Mouse (Mus musculus) thymus, postnatal 4 days (tissue): Measurements from ENCODE around the gene Borcs5.
A peak's percentile ranks its signal among the peaks of the same experiment; 100 is the strongest.
"Not testable (repeated sequence)": the region's sequence is repeated elsewhere in the genome, so short reads cannot be mapped to it uniquely, and the experiment has no call there.

ENCODE experiments used
- DNase-seq: peaks from one replicate; pipeline ENCODE4 v3.0.0; 2021

Borcs5 gene

DNA sequence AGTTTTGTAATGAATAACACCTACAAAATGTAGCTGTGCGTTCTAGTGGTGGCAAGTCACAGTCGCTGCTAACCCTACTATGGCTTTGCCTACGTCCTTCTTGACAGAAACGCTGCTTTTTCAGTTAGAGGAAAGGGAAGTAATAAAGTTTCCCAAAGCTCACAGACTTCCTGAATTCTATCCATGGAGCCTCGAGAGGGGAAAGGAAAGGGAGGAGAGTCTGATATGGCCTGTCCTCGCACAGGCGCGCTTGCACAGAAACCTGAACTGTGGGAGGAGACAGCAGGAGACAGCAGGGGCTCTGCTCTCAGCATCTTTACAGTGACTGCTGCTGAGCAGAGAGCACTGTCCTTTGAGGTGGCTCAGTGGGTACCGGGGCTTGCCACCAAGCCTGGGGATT is 8.9 kb upstream of the Borcs5 start:
- DNase-seq = no peak

DNA sequence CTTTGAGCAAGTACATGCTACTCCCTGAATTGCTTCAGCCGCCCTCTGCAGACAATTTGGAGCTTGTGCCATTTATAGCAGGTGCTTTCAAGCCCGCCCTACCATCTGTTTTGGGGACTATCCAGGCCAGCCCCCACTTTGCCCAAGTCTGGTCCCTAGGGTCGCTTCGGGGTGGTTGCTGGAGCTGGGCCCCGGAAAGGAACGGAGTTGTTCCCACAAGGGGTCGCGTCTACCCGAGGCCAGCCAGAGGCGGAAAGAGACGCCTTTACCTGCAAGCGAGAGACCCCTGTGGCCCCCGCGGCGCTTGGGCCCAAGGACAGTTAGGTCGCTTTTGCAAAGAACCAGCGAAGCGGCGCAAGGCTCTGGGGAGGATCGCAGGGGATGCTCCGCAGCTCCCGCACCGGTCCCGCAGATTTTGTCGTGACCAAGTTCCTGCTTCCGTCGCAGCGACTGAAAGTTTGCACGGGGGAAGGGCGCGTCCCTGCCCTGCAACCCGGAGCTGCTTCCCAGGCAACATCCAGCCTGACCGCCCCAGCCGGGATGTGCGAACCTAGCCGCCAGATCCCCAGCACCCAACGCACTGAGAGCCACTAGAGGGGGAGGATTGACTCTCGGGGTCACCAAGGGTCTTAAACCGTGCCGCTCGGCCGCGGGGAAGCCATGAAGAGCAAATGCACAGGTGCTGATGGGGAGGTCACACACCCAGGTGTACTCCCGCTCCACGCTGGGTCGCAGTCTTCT is 7.2 kb upstream of the Borcs5 start, which contains the start of gene Mansc1:
Mansc1 (minus strand) TSS at position 542 of the 741 bp plus-strand sequence.
- peak; percentile 71 for DNase-seq

DNA sequence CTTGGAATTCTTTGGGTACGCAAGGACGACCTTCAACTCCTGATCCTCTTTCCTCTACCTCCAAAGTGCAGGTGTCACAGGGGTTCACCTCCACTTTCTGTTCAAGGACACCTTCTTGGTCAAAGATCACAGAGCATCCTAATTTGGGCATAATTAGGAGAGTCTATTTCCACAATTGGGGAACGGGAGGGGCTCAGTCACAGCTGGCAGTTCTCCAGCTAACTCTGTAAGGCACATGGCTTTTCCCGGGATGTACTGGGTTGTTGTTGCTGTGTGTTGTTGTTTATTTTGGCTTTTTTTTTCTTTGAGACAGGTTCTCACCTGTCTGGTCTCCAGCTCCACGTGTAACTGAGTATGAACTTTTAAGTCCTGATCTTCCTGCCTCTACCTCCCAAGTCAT is 6.6 kb upstream of the Borcs5 start:
- DNase-seq = no peak

DNA sequence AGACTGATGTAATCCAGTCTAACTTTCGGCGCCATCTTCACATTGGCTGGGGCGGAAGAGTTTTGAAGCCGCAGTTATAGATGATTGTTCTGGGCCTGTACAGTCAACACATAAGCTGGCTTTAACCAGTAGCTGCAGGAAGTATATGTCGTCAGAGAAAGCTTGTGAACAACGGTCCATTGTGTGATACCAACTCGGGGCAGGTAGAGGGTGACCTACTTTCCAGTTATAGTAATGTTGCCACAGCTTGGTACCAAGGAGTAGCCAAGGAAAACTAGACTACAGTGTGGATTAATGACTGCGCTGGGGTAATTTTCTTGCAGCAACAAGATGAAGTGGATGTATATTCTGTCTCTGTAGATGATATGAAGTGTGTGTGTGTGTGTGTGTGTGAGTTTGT is 5.8 kb upstream of the Borcs5 start:
- no peak for DNase-seq

DNA sequence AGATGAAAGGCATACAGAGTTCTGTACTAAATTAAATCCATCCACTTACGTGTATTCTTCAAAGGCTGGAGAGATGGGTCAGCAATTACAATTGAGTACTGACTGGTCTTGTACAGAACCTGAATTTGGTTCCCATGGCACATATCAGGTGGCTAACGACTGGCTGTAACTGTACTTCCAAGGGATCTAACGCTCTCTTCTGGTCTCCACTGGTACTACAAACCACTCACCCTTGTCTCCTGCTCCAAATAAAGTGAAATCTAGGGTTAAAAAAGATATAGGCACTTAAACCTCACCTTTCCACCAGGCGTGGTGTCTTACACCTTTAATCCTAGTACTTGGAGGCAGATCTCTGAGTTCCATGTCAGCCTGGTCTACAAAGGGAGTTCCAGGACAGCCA is 2.8 kb upstream of the Borcs5 start:
- no peak for DNase-seq

DNA sequence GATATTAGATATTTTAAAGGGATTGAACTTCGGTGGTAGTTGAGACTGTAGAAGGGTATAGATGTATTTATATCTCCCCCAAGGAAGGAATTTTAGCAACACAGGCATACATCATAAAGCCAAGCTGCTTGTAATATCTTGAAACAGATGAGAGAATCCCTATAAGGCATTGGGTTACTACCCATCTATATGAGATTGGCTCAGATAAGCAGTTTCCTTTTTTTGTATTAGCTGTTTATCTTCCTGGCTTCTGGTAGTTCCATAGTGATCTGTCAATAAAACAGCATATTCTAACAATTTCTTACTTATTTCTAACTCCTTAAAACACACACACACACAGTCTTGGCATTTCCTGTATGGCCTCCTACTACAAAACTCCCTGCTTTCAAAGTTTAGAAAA is 590 bp downstream of the Borcs5 start:
- DNase-seq = no peak

DNA sequence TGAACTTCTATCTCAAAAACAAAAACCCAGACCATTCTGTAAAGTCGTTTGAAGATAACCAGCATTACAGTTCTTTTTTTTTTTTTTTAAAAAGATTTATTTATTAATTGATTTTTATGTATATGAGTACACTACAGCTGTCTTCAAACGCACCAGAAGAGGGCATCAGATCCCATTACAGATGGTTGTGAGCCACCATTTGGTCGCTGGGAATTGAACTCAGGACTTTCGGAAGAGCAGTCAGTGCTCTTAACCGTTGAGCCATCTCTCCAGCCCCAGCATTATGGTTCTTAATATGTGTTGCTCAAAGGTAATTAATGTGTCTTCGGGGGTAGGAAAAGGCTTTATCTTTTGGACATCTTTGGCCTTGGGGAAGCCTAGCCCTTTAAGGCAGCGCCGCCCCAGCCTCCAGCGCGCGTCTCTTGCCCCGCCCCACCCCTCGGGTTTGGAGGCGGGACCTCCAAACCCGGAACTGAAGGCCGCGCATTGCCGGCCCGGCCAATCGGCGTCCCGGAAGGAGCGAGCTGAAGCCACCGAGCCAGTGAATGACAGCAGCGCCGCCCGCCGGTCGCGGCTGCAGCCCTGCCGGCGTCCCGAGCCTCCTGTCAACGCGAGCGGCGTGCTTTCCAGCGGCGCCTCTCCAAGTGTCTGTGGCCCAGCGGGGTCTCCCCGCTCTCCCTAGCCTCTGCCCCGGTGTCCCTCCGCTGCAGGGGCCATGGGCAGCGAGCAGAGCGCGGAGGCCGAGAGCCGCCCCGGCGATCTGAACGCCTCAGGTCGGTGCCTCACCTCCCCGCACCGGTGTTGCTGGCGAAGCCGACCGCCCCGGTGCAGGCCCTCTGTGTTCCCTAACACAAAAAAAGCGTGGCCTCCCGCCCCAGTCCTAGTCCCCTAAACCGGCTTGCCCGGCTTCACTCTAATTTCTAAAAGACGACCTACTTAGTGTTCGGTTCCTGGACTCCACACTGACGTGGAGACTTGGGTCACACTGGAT is 1.5 kb downstream of the Borcs5 start:
- peak; percentile 96 for DNase-seq

DNA sequence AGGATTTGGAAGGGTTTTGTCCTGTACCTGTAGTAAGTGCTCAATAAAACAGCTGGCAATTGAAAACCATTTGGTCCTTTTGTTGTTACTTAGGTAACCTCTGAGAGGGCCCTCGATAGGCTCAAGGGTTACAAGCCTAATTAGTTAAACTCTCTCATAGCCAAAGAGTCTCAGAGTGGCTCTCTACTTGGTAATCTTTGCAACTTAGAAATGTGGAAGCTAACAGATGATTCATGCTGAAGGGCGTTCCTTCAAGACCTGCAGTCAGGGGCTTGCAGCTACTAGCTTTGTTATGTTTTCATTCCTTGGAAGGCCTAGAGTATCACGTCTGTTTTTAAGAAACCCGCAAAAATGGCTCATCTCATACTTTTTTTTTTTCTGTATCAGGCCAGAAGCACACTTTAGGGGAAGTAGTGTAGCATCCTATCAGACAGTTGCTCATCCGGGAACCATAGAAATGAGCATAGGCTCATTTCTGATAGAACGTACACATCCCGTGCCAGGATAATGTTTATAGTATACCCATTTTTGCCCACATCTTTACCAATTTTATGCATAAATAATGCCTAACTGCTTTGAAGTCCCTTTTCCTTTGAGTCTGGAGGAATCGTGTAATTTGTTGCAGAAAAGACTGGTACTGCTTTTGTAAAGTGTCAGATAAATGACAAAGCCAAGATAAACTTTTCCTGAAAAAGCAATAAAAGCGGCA is 2.6 kb downstream of the Borcs5 start:
- no peak for DNase-seq

DNA sequence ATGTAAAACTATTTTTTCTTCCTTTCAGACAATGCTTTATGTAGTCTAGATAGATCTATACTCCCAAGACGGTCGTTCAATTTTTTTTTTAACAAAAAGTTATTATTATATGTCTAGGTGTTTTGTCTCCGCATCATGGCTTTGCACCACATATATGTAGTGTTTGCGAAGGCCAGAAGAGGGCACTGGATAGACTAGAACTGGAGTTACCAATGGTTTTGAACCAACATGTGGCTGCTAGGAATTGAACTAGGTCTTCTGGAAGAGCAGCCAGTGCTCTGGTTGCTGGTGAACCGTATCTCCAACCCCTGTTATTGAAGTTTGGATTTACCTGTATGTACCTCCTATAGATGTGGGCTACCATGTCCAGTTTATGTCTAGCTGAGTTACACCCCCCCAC is 4.0 kb downstream of the Borcs5 start:
- DNase-seq = peak; percentile 30

DNA sequence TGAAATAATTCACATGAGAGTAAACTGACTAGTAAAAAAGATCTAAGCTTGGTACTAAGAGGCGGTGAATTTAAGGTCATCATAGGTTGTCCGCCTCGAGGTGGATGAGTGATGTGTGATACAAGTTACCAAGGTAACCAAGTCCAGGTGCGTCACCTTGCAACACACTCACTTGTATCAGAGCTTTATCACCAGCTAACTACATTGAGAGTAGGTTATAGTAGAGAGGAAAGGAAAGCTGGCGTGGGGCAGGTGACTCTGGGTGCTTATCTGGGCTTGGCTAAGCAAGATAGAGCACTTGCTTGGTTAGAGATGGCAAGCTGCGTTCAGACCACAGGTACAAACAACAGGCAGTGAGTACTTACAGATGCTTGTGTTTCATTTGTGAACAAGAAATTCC is 7.5 kb downstream of the Borcs5 start:
- DNase-seq = no peak

DNA sequence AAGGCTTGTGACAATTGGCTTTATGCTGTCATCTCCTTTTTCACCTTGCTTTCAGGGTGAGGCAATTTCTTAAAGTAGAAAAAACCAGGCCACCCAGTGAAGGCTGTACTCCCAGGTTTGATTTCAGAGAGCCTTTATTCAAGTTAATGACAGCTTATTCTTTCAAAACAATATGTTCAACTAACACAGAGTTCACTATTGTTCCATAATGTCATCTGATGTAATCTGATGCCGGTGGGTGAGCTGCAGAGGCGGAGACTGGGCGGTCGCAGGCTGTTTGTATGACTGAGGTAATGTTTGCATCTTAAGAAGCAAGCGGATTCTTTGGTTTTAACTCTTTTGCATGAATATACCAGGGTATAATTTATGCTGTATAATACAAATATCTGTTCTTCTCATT is 8.3 kb downstream of the Borcs5 start:
- DNase-seq = no peak

DNA sequence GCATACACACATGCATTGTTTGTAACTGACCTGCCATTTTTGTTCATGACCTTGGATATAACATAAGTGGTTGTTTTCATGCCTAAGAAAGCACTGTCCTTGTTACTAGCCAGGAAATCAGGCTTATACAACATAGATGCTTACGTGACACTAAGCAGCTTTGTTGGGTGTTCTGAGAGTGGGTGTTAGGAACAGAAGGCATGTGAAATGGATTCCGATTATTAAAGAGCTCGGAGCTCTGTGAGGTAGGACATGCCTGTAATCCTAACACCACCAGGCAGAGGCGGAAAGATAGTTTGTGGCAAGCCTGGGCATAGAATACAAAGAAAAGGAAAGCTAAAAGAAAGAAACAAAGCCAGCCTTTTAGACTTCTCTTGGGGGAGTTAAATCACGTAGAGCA is 9.0 kb downstream of the Borcs5 start:
- DNase-seq = no peak

DNA sequence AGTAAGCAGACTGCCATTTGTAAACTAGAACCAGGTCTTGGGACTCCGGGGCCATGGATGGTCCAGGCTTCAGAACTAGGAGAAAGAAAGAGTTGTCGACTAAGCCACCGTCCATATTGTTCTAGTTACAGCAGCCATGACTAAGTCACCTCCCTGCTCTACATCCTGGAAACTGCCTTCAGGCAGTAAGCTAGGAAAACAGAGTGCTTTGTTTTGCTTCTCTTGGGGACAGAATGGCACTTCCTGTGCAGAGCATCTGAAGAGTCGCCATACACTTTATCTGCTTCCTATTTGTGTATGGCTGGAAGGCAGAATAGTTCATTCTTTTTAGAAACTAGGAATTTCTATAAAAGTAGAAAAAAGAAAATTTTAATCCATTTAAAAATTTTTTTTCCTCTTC is 17.2 kb downstream of the Borcs5 start:
- DNase-seq = no peak

DNA sequence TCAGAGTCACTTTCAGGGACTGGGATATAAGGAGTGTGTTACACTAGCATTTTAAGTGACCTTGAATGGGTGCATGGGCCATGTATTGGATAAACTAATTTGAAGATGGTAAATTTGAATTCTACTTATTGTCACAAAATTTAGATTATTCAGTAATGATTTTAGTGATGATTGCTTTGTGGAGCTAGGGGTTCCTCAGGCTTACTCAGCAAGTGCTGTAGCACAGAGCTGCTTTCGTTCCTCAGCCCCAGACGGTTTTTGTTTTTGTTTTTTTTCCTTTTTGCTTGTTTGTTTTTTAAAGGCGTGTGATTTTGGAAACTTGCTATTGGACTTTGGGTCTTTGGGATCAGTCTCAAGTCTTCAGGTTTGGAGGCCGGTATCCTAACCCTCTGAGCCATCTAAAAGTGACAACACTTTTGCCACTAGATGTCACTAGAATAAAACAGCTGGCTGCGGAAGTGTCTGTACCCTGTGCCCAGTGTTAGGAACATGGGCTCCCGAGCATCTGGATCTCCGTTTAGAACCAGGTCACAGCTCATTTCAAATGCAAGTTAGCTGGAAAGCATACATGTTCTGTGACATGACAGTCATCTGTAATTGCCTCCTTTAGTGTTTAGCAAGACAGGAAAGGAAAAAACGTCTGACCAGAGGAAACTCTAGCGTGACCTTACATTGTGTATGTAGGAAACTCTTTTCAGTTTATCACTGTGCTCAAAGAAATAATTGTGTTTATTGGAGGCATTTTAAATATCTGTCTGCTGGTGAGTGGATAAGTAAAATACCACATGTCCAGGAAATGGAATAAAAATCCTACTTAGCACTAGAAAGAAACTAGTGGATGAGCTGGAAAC is 20.0 kb downstream of the Borcs5 start:
- DNase-seq = peak; percentile 48

DNA sequence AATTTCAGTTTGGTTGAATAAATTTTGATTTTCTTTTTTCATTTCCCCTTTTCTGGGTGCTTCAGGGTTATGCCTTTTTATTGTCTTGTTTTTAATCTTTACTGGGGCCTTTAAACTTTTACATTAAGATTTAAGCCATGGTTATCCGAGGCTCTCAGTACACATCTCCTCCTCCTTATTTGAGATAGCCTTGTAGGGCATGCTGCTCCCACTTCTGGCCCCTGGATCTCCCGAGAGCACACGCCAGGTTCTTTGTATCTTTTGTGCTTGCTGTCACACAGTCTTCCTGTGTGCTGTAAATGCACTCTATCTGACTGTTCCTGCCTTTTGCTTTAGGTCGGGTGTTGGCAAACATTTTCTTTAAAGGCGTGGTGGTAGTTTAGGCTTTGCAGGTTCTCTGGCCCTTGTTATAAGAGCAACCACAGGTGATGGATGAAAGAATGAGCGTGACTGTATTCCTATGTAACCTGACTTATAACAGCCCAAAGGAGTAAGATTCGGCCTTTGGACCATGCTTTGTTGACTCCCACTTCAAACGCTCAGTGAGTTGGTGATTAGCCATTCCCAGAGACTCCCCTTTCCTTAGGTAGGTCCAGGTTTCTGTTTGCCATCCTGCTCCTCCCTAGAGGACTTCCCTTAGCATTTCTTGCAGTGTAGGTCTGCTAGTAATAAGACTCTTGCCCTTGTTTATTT is 21.6 kb downstream of the Borcs5 start:
- no peak for DNase-seq

DNA sequence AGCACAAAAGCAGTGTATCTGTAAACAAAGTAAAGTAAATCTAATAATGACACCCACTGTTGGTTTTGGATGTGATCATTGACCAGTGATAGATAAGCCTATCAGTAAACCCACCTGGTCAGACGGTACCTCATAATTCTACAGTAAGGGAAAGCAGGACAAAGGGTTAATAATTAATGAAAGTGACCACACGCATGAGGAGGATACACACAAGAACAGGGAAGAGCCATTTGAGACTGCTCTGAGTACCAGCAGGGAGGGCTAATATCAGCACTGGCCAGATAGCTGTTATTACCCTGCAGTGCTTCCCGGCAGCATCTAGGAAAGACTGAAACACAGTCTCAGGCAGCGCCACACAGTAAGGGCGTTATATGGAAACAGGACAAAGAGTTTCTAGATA is 25.3 kb downstream of the Borcs5 start:
- no peak for DNase-seq

DNA sequence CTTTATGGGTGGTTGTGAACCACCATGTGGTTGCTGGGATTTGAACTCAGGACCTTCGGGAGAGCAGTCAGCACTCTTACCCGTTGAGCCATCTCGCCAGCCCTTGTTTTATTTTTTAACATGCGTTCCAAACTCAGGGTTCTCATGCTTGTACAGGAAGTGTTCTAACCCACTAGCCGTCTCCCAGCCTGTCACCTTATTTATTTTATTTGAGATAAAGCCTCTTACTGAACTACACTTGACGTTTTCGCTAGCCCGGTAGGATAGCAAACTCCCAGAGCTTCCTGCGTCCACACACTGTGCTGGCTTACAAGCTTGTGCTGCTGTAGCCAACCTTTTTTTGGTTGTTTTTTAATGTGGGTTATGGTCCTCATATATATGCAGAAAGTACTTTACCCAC is 26.5 kb downstream of the Borcs5 start:
- DNase-seq = no peak

DNA sequence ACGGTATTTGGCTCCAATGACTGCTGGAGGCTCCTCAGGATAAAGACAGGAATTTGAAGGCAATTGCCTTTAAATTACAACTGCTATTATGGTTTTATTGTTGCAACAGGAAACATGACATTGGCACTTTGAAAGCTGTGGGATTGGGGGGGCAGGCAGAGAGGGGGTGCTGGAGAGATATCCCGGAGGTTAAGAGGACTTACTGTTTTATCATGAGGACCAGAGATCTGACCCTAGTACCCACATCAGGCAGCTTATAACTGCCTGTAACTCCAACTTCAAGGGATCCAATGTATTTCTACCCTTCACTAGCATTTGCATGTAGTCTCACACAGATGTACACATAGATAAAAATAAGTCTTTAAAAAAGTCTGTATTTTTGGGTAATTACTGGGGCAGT is 29.2 kb downstream of the Borcs5 start:
- DNase-seq = no peak

DNA sequence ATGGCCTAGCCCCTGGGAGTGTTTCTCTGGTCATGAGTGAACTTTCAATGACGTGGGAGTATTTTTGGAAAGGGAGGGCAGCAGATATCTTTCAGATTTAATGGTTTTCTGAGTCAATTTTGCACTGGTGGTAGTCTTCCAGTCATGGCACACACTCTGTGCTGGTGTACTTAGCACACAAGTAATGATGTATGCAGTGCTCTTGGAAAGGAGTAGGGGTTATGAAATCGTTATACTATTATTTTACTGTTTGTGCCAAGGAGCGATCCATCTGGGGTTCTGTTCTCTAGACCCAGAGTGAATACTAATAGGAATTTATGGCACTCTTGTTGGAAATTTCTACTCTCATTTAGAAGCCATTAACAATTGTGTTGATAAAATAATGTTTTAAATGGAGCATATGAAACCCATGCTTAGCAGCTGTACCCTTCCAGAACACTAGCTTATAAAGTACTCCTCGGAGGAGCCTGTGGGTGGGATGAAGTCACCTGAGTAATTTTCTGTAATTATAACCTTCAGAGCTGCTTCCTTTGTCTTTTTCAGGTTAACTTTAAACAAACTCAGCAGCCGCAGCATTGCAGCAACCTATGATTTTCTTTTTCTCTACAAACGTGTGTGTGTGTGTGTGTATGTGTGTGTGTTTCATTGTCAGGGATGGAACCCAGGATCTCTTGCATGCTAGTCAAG is 30.0 kb downstream of the Borcs5 start:
- no peak for DNase-seq

DNA sequence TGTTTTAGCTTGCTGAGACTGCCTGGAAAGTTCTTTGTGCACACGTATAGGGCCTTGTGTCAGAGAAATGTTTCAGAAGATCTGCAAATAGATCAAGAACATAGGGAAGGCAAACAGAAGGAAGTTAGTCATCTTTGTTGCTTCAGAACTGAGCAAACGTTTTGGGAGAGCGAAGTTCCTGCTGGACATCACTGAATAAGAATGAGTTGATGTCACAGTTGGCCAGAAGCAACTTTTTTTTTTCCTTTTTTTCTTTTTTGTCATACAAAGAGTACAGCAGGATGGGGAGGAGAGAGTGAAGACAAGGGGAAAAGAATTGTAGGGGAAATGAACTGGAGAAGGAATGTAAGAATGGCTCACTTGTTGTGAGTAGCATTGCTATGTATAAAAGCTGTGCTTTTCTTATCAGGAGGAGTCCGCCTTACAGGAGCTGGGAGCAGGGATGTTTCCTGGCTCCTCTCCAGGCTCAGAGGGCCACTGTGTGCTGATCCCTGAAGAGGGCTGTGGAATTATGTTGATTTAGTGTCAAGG is 31.6 kb downstream of the Borcs5 start:
- DNase-seq = no peak

DNA sequence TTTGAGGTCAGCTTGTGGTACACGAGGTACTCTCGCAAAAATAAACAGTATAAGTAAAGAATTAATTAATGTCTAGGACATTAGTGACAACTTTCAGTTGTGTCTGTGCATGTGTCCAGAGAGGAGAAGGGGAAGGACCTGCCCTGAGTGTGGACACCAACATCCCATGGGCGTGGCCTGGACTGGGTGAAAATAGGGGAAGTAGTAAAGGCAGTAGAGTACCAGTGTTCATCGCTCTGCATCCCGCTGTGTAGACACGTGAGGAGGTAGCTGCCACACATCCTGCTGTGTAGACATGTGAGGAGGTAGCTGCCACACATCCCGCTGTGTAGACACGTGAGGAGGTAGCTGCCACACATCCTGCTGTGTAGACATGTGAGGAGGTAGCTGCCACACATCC is 34.4 kb downstream of the Borcs5 start:
- not testable (repeated sequence) for DNase-seq
